Mouse (Mus musculus): ENCODE measurements around the gene Heyl. TPM values are rescaled to one million over a fixed set of nuclear protein-coding genes. Genes with fewer than 3 reads are reported as not detected.

Heyl gene
- total and polyA plus RNA-seq, 2 experiments from 2014 or later: 4.2 to 6.3 TPM

- ATAC-seq (peak; percentile 83), DNase-seq (peak; percentile 44)
- Histone ChIP-seq H3K4me2 (ENCODE audit: low read depth) (no peak overlapping the region), H3K27me3 (ENCODE audit: insufficient read depth, low read length) (no peaks in the 10 kb centered on the region), H3K4me3 (ENCODE audit: low read depth, low read length) (no peak overlapping the region), H3K27ac (ENCODE audit: low read depth, low read length) (peak overlapping the region; percentile 50), H3K4me1 (ENCODE audit: insufficient read depth) (0 out of 2 replicates have a peak, but pooled peaks cover 7% of the 10 kb centered on the region), H3K9me3 (ENCODE audit: low read length) (no peaks in the 10 kb centered on the region), H3K9ac (no peak overlapping the region), H3K36me3 (ENCODE audit: insufficient read depth) (no peaks in the 10 kb centered on the region)
- 68% methylated on average over 1 of the region's 1 CpGs for WGBS
- TF ChIP-seq CTCF (IDR thresholded peaks at IDR 0.05; ENCODE audit: low read depth): no peak
Observed at GRCm38 (mm10) chr4:123215367-123215766, 18.0 kb upstream of the Heyl start.

DNA sequence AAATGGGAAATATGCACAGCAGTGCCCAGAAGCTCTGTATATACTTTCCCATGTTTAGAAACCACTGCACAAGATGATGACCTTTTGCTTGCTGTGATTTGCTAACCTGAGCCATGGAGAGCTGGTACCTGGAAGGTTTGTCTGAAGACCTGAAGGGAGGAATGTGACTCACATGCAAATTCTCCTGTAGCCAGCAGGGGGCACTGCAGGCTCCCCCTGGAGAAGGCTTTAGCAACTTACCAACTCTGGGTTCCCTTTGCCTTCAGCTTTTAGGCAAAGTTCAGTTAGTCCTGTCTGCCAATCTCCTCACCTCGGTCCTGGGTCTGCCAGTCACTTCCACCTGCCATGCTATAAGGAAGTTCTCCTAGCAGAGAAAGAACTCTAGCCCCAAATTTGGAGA lies 16.6 kb upstream of the Heyl start:
- no peaks in the 10 kb centered on the region for H3K27me3 ChIP-seq (ENCODE audit: insufficient read depth, low read length)
- peak; percentile 51 for DNase-seq
- 17% methylated on average over 1 of the region's 1 CpGs for WGBS
- H3K4me1 ChIP-seq (ENCODE audit: insufficient read depth): 0 out of 2 replicates have a peak, but pooled peaks cover 7% of the 10 kb centered on the region
- no peak overlapping the region for H3K9ac ChIP-seq
- H3K4me3 ChIP-seq (ENCODE audit: low read depth, low read length): no peak overlapping the region
- H3K36me3 ChIP-seq (ENCODE audit: insufficient read depth): no peaks in the 10 kb centered on the region
- no peak for ATAC-seq
- no peak overlapping the region for H3K4me2 ChIP-seq (ENCODE audit: low read depth)
- TF ChIP-seq CTCF (IDR thresholded peaks at IDR 0.05; ENCODE audit: low read depth): peak; percentile 83
- no peak overlapping the region for H3K27ac ChIP-seq (ENCODE audit: low read depth, low read length)
- H3K9me3 ChIP-seq (ENCODE audit: low read length): no peaks in the 10 kb centered on the region

DNA sequence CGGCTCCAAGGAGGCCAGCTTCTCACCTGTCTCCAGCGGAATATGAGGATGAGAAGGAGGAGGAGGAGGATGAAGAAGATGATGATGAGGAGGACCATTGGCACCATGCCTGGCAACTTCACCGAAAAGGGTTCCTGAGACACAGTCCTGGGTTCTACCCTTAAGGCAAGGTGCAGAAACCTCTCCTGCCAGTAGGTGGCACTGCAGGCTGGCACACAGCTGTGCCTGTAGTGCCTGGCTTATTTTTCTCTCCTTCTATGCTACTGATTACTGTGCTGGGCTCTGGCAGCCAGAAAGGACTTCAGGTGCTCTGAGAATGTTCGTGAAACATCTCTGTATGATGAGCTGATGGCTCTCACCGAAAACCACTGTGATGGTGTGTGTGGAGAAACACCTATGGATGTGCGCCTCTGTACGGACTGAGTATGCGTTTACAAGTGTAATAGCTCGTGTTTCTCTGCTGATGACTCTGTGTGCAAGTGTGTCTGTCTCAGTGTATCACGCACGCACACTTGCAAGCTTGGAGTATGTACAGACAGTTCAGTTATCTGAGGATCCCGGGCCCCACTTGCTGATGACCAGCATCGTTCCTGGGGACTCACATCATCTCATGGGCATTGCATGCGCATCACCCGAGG lies 13.5 kb upstream of the Heyl start:
- ATAC-seq: peak; percentile 85
- no peak overlapping the region for H3K9ac ChIP-seq
- peak; percentile 98 for TF ChIP-seq CTCF (IDR thresholded peaks at IDR 0.05; ENCODE audit: low read depth)
- 0 out of 2 replicates have a peak, but pooled peaks cover 5% of the 10 kb centered on the region for H3K4me1 ChIP-seq (ENCODE audit: insufficient read depth)
- no peaks in the 10 kb centered on the region for H3K27me3 ChIP-seq (ENCODE audit: insufficient read depth, low read length)
- H3K4me2 ChIP-seq (ENCODE audit: low read depth): no peak overlapping the region
- no peaks in the 10 kb centered on the region for H3K36me3 ChIP-seq (ENCODE audit: insufficient read depth)
- peak; percentile 79 for DNase-seq
- no peaks in the 10 kb centered on the region for H3K9me3 ChIP-seq (ENCODE audit: low read length)
- no peak overlapping the region for H3K27ac ChIP-seq (ENCODE audit: low read depth, low read length)
- H3K4me3 ChIP-seq (ENCODE audit: low read depth, low read length): no peak overlapping the region
- WGBS: 68% methylated on average over 15 of the region's 15 CpGs

GRCm38 (mm10) chr4:123220637-123221036 lies 12.7 kb upstream of the Heyl start:
- WGBS: 85% methylated on average over 4 of the region's 4 CpGs
- Histone ChIP-seq H3K36me3 (ENCODE audit: insufficient read depth) (no peaks in the 10 kb centered on the region), H3K4me3 (ENCODE audit: low read depth, low read length) (no peak overlapping the region), H3K27me3 (ENCODE audit: insufficient read depth, low read length) (no peaks in the 10 kb centered on the region), H3K9me3 (ENCODE audit: low read length) (no peaks in the 10 kb centered on the region), H3K4me2 (ENCODE audit: low read depth) (no peak overlapping the region), H3K4me1 (ENCODE audit: insufficient read depth) (no peaks in the 10 kb centered on the region), H3K27ac (ENCODE audit: low read depth, low read length) (no peak overlapping the region), H3K9ac (no peak overlapping the region)
- DNase-seq: no peak
- TF ChIP-seq CTCF (IDR thresholded peaks at IDR 0.05; ENCODE audit: low read depth): no peak
- ATAC-seq: no peak

GRCm38 (mm10) chr4:123223309-123223708 lies 10.0 kb upstream of the Heyl start:
- no peak overlapping the region for H3K9ac ChIP-seq
- H3K36me3 ChIP-seq (ENCODE audit: insufficient read depth): no peaks in the 10 kb centered on the region
- no peak overlapping the region for H3K27ac ChIP-seq (ENCODE audit: low read depth, low read length)
- TF ChIP-seq CTCF (IDR thresholded peaks at IDR 0.05; ENCODE audit: low read depth): peak; percentile 54
- H3K4me1 ChIP-seq (ENCODE audit: insufficient read depth): no peaks in the 10 kb centered on the region
- H3K4me3 ChIP-seq (ENCODE audit: low read depth, low read length): no peak overlapping the region
- no peaks in the 10 kb centered on the region for H3K9me3 ChIP-seq (ENCODE audit: low read length)
- H3K4me2 ChIP-seq (ENCODE audit: low read depth): no peak overlapping the region
- no peaks in the 10 kb centered on the region for H3K27me3 ChIP-seq (ENCODE audit: insufficient read depth, low read length)
- no peak for ATAC-seq
- no peak for DNase-seq
- WGBS: 47% methylated on average over 3 of the region's 3 CpGs

GRCm38 (mm10) chr4:123225718-123226403 lies 7.5 kb upstream of the Heyl start:
- H3K36me3 ChIP-seq (ENCODE audit: insufficient read depth): no peaks in the 10 kb centered on the region
- TF ChIP-seq CTCF (IDR thresholded peaks at IDR 0.05; ENCODE audit: low read depth): no peak
- no peak; the same call in 1 of the 2 replicates for ATAC-seq
- H3K9ac ChIP-seq: no peak overlapping the region
- no peaks in the 10 kb centered on the region for H3K27me3 ChIP-seq (ENCODE audit: insufficient read depth, low read length)
- no peaks in the 10 kb centered on the region for H3K4me1 ChIP-seq (ENCODE audit: insufficient read depth)
- no peak overlapping the region for H3K4me2 ChIP-seq (ENCODE audit: low read depth)
- H3K4me3 ChIP-seq (ENCODE audit: low read depth, low read length): no peak overlapping the region
- DNase-seq: no peak
- H3K27ac ChIP-seq (ENCODE audit: low read depth, low read length): no peak overlapping the region
- no peaks in the 10 kb centered on the region for H3K9me3 ChIP-seq (ENCODE audit: low read length)
- 82% methylated on average over 10 of the region's 10 CpGs for WGBS

- 48% methylated on average over 4 of the region's 4 CpGs for WGBS
- ATAC-seq (0 out of 2 replicates have a peak, but pooled peaks have one; percentile 18), DNase-seq (no peak)
- Histone ChIP-seq H3K9ac (no peak overlapping the region), H3K27me3 (ENCODE audit: insufficient read depth, low read length) (0 out of 2 replicates have a peak, but pooled peaks cover 3% of the 10 kb centered on the region), H3K4me3 (ENCODE audit: low read depth, low read length) (no peak overlapping the region), H3K36me3 (ENCODE audit: insufficient read depth) (no peaks in the 10 kb centered on the region), H3K27ac (ENCODE audit: low read depth, low read length) (no peak overlapping the region), H3K4me2 (ENCODE audit: low read depth) (no peak overlapping the region), H3K4me1 (ENCODE audit: insufficient read depth) (no peaks in the 10 kb centered on the region), H3K9me3 (ENCODE audit: low read length) (no peaks in the 10 kb centered on the region)
- no peak for TF ChIP-seq CTCF (IDR thresholded peaks at IDR 0.05; ENCODE audit: low read depth)
Observed at GRCm38 (mm10) chr4:123227707-123228106, 5.6 kb upstream of the Heyl start.
